Mouse (Mus musculus): ENCODE data around the gene Tmcc3. TPM values are rescaled to one million over a fixed set of nuclear protein-coding genes. Genes with fewer than 3 reads are reported as not detected.
A peak's percentile ranks its signal among the peaks of the same experiment; 100 is the strongest.

The Tmcc3 gene
- total and polyA plus RNA-seq, 3 experiments, result 15.3 to 35.1 (median 29.8) TPM

DNA sequence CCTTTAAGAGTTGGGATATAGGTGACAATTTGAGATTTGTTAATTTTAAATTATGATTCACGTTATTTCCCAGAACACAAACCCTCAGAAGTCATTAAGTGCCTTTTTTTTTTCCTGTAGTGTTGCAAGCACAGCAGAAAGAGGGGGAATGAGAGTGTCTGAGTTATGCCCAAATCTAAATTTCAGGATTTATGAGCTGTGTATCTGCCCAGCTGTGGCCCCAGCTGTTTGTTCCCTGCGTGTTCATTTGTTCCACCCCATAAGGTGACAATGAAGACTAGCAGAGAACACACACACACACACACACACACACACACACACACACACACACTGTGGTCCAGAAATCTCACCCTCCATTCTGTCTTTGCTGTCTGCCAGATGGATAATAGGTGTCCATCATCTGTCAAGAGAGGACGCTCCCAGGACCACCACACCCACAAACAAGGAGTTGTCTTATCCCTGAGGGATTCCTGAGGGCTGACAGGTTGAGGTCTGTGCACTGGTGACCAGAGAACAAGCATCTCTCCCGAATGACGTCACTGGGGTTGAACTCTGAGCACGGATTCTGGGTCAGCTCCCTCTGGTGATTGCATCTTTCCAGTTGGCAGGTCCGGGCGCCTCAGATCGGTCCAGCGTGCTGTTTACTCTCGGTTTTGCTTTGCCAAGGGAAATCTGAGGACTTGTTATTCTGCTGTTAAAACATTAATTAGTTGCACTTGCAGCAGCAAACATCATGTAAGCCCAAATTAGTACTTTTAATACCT lies 86.3 kb downstream of the Tmcc3 start:
- Histone ChIP-seq H3K4me1 (ENCODE audit: control insufficient read depth, insufficient read depth, low read length) (no peaks in the 10 kb centered on the region), H3K36me3 (ENCODE audit: control insufficient read depth, insufficient read depth, low read length) (no peaks in the 10 kb centered on the region), H3K9ac (ENCODE audit: low read depth, low read length) (no peak overlapping the region), H3K27ac (no peak overlapping the region), H3K79me2 (replicated peaks; ENCODE audit: control insufficient read depth, insufficient read depth, low read length) (no peaks in the 10 kb centered on the region), H3K27me3 (ENCODE audit: control insufficient read depth, insufficient read depth, low read length) (no peaks in the 10 kb centered on the region), H3K4me3 (no peak overlapping the region)
- WGBS, result 54% methylated on average over 11 of the region's 11 CpGs
- peak; percentile 47 to 68 for DNase-seq
- intact Hi-C loops (cut with DNase I), result no loop called here
- no peak for TF ChIP-seq POLR2A (IDR thresholded peaks at IDR 0.05; ENCODE audit: insufficient read depth, low read depth, low read length)
- TF ChIP-seq CTCF (IDR thresholded peaks at IDR 0.05), result no peak
- no peak for TF ChIP-seq EP300 (IDR thresholded peaks at IDR 0.05; ENCODE audit: insufficient read depth, low read depth, low read length)

DNA sequence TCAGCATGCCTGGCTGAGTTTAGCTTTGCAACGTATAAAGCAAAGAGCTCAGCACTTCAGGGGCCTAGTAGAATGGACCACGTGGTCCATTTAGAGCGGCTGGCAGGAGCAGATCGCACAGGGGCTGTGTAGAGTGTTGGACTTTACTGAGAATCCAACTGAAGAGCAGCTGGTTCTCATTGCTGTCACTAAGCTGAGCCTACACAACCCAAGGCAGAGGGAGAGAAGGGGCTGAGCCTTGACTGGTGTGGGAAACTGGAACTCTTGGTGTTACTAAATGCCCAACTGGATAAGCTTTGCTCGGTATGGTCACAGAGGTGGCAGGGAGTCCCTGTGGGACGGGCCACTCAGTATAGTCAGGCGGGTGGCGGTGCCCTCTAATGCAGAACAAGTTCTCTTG lies 89.1 kb downstream of the Tmcc3 start:
- H3K4me1 ChIP-seq (ENCODE audit: control insufficient read depth, insufficient read depth, low read length), result peaks cover 2% of the 10 kb centered on the region; the same call in 1 of the 2 replicates
- 82% methylated on average over 8 of the region's 8 CpGs for WGBS
- no peak overlapping the region for H3K9ac ChIP-seq (ENCODE audit: low read depth, low read length)
- no peak overlapping the region for H3K4me3 ChIP-seq
- DNase-seq, result no peak
- no peak overlapping the region for H3K27ac ChIP-seq
- H3K36me3 ChIP-seq (ENCODE audit: control insufficient read depth, insufficient read depth, low read length), result no peaks in the 10 kb centered on the region
- no peaks in the 10 kb centered on the region for H3K27me3 ChIP-seq (ENCODE audit: control insufficient read depth, insufficient read depth, low read length)
- TF ChIP-seq EP300 (IDR thresholded peaks at IDR 0.05; ENCODE audit: insufficient read depth, low read depth, low read length) (no peak), POLR2A (IDR thresholded peaks at IDR 0.05; ENCODE audit: insufficient read depth, low read depth, low read length) (no peak), CTCF (IDR thresholded peaks at IDR 0.05) (no peak)
- intact Hi-C loops (cut with DNase I), result no loop called here
- no peaks in the 10 kb centered on the region for H3K79me2 ChIP-seq (replicated peaks; ENCODE audit: control insufficient read depth, insufficient read depth, low read length)

DNA sequence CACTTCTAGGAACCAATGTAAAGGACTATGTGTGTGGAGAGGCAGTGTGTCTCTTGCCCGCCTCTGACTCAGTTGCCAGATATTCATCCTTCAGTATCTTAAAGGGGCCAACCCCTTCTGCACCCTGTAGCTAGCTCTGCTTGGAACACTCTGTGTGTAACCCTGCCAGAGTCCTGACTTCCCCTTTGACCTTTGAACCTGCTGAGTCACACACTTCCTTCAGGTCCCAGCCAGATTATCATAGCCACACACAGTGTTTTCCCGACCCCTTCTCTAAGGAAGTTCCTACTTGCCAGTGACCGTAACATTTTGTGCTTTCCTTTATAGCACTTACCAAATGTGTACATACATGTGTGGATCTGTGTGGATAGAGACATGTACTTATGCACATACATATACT lies 93.7 kb downstream of the Tmcc3 start:
- Histone ChIP-seq H3K4me3 (no peak overlapping the region), H3K36me3 (ENCODE audit: control insufficient read depth, insufficient read depth, low read length) (no peaks in the 10 kb centered on the region), H3K79me2 (replicated peaks; ENCODE audit: control insufficient read depth, insufficient read depth, low read length) (no peaks in the 10 kb centered on the region), H3K27ac (no peak overlapping the region), H3K27me3 (ENCODE audit: control insufficient read depth, insufficient read depth, low read length) (no peaks in the 10 kb centered on the region), H3K9ac (ENCODE audit: low read depth, low read length) (no peak overlapping the region), H3K4me1 (ENCODE audit: control insufficient read depth, insufficient read depth, low read length) (peaks cover 4% of the 10 kb centered on the region; the same call in 1 of the 2 replicates)
- DNase-seq, result peak; percentile 52 to 61
- WGBS, result 38% methylated on average over 3 of the region's 3 CpGs
- intact Hi-C loops (cut with DNase I), result loop anchor here (5.0 kb wide), 1 partner anchor 552 kb away; no protein-coding TSS in a partner anchor
- TF ChIP-seq EP300 (IDR thresholded peaks at IDR 0.05; ENCODE audit: insufficient read depth, low read depth, low read length) (no peak), CTCF (IDR thresholded peaks at IDR 0.05) (no peak), POLR2A (IDR thresholded peaks at IDR 0.05; ENCODE audit: insufficient read depth, low read depth, low read length) (no peak)

DNA sequence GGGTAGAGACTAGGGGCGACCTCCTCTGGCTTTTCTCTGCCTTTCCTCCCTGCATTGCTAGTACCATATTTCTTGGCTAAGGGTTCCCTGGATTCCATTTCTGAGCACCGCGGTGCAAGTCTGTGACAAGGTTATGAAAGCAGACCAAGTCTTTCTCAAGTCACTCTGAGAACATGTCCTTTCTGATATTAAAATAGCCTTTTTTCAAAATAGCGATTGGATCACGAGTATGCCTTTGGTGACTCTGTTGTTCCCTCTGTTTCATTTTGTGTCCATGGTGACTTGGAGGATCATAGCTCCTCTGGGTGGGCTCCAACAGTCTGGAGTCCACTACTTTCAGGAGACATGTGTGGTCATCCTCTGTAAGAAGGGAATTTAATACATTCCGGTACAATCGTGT lies 95.1 kb downstream of the Tmcc3 start:
- intact Hi-C loops (cut with DNase I), result loop anchor here (5.0 kb wide), 1 partner anchor 550 kb away; no protein-coding TSS in a partner anchor
- H3K9ac ChIP-seq (ENCODE audit: low read depth, low read length), result no peak overlapping the region
- H3K27ac ChIP-seq, result no peak overlapping the region
- WGBS, result 79% methylated on average over 7 of the region's 7 CpGs
- no peak for TF ChIP-seq EP300 (IDR thresholded peaks at IDR 0.05; ENCODE audit: insufficient read depth, low read depth, low read length)
- no peak for TF ChIP-seq POLR2A (IDR thresholded peaks at IDR 0.05; ENCODE audit: insufficient read depth, low read depth, low read length)
- no peak overlapping the region for H3K4me3 ChIP-seq
- H3K36me3 ChIP-seq (ENCODE audit: control insufficient read depth, insufficient read depth, low read length), result no peaks in the 10 kb centered on the region
- H3K4me1 ChIP-seq (ENCODE audit: control insufficient read depth, insufficient read depth, low read length), result peaks cover 4% of the 10 kb centered on the region; the same call in 1 of the 2 replicates
- DNase-seq, result no peak
- H3K27me3 ChIP-seq (ENCODE audit: control insufficient read depth, insufficient read depth, low read length), result no peaks in the 10 kb centered on the region
- no peaks in the 10 kb centered on the region for H3K79me2 ChIP-seq (replicated peaks; ENCODE audit: control insufficient read depth, insufficient read depth, low read length)

DNA sequence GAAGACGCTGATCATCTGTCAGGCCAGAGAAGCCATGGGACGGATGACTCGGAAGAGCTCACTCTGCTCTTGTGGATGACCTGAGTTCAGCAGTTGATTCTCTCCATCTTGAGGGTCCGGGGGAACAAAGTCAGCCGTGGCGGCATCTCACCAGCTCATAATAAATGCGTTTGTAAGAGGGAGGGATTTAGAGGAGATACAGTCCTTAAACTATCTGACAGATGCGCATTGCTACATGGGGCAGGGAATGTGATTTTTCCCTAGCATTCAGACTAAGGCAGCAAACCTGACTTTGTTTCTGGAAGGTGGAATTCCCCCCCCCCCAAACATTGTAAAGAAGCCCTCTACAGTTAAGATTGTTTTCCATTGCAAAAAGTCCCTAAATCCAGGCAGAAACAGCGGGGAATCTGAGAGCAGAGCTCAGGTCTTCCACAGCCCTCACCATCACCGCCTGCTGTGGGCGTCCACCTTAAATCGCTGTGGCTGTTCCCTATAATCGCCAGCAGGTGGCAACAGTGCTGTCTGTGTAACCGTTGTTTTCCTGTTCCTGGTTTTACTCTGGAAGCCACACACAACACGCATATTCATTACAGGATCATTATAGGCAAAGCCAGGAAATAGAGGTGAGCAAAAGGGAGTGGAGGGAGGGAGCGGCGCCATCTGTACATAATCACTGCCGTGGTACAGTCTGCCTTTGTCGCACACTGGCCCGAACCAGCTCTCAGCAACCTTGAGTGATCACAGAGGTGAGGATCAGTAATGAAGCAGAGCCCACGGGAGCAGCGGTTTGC lies 96.8 kb downstream of the Tmcc3 start:
- peak overlapping the region; percentile 47 for H3K4me3 ChIP-seq
- H3K9ac ChIP-seq (ENCODE audit: low read depth, low read length), result peak overlapping the region; percentile 39
- TF ChIP-seq POLR2A (IDR thresholded peaks at IDR 0.05; ENCODE audit: insufficient read depth, low read depth, low read length) (peak; percentile 45; the same call in 1 of the 2 replicates), CTCF (IDR thresholded peaks at IDR 0.05) (peak; percentile 89), EP300 (IDR thresholded peaks at IDR 0.05; ENCODE audit: insufficient read depth, low read depth, low read length) (peak; percentile 87; the same call in 1 of the 2 replicates)
- peaks cover 8% of the 10 kb centered on the region for H3K4me1 ChIP-seq (ENCODE audit: control insufficient read depth, insufficient read depth, low read length)
- peak overlapping the region; percentile 80 for H3K27ac ChIP-seq
- no peaks in the 10 kb centered on the region for H3K79me2 ChIP-seq (replicated peaks; ENCODE audit: control insufficient read depth, insufficient read depth, low read length)
- no peaks in the 10 kb centered on the region for H3K36me3 ChIP-seq (ENCODE audit: control insufficient read depth, insufficient read depth, low read length)
- DNase-seq, result peak; percentile 79 to 83
- intact Hi-C loops (cut with DNase I), result loop anchor here (1.0 to 5.0 kb wide), 6 partner anchors 17 to 549 kb away; no protein-coding TSS in a partner anchor
- 21% methylated on average over 22 of the region's 22 CpGs for WGBS
- H3K27me3 ChIP-seq (ENCODE audit: control insufficient read depth, insufficient read depth, low read length), result no peaks in the 10 kb centered on the region
